Mouse (Mus musculus): ENCODE data around the gene Fyb2. TPM values are rescaled to one million over a fixed set of nuclear protein-coding genes. Genes with fewer than 3 reads are reported as not detected.
"Not testable (repeated sequence)": the region's sequence is repeated elsewhere in the genome, so short reads cannot be mapped to it uniquely, and the experiment has no call there.

Gene Fyb2
- total and polyA plus RNA-seq, 3 experiments = 0.11 TPM; not detected in 2

- H3K27me3 ChIP-seq (ENCODE audit: insufficient read depth, low read length) = no peaks in the 10 kb centered on the region
- ATAC-seq (ENCODE audit: extremely low read depth, insufficient number of reproducible peaks, low FRiP score, poor library complexity, severe bottlenecking) = no peak
- no peaks in the 10 kb centered on the region for H3K36me3 ChIP-seq (replicated peaks)
- H3K4me3 ChIP-seq (ENCODE audit: low read depth, low read length) = no peak overlapping the region
- DNase-seq (ENCODE audit: low spot score) = no peak
- H3K9me3 ChIP-seq (replicated peaks) = peaks cover 46% of the 10 kb centered on the region
- no peaks in the 10 kb centered on the region for H3K4me1 ChIP-seq (ENCODE audit: insufficient read depth, low read depth, low read length)
- no peak for TF ChIP-seq TAL1 (conservative IDR thresholded peaks at IDR 0.05; ENCODE audit: low read depth, low read length)
- TF ChIP-seq GATA2 (IDR thresholded peaks at IDR 0.05; ENCODE audit: borderline replicate concordance, low read depth, low read length) = no peak
- TF ChIP-seq CTCF (IDR thresholded peaks at IDR 0.05; ENCODE audit: low read depth, low read length) = no peak
- no peak for TF ChIP-seq GATA1 (IDR thresholded peaks at IDR 0.05; ENCODE audit: borderline replicate concordance, low read length)
- no peak for TF ChIP-seq POLR2AphosphoS5 (IDR thresholded peaks at IDR 0.05; ENCODE audit: insufficient replicate concordance, low read depth, low read length)
These were observed 77.4 kb downstream of the Fyb2 start for GRCm38 (mm10) chr4:104990686-104991085.

GRCm38 (mm10) chr4:104992271-104992670, 79.0 kb downstream of the Fyb2 start:
- TF ChIP-seq TAL1 (conservative IDR thresholded peaks at IDR 0.05; ENCODE audit: low read depth, low read length) = no peak
- no peaks in the 10 kb centered on the region for H3K4me1 ChIP-seq (ENCODE audit: insufficient read depth, low read depth, low read length)
- no peaks in the 10 kb centered on the region for H3K27me3 ChIP-seq (ENCODE audit: insufficient read depth, low read length)
- H3K36me3 ChIP-seq (replicated peaks) = no peaks in the 10 kb centered on the region
- ATAC-seq (ENCODE audit: extremely low read depth, insufficient number of reproducible peaks, low FRiP score, poor library complexity, severe bottlenecking) = no peak
- H3K9me3 ChIP-seq (replicated peaks) = peaks cover 50% of the 10 kb centered on the region
- no peak overlapping the region for H3K4me3 ChIP-seq (ENCODE audit: low read depth, low read length)
- DNase-seq (ENCODE audit: low spot score) = no peak

- Histone ChIP-seq H3K36me3 (replicated peaks) (no peaks in the 10 kb centered on the region), H3K9me3 (replicated peaks) (peaks cover 52% of the 10 kb centered on the region), H3K27me3 (ENCODE audit: insufficient read depth, low read length) (no peaks in the 10 kb centered on the region), H3K4me3 (ENCODE audit: low read depth, low read length) (no peak overlapping the region), H3K4me1 (ENCODE audit: insufficient read depth, low read depth, low read length) (no peaks in the 10 kb centered on the region)
- no peak for TF ChIP-seq TAL1 (conservative IDR thresholded peaks at IDR 0.05; ENCODE audit: low read depth, low read length)
- no peak for TF ChIP-seq GATA2 (IDR thresholded peaks at IDR 0.05; ENCODE audit: borderline replicate concordance, low read depth, low read length)
- TF ChIP-seq GATA1 (IDR thresholded peaks at IDR 0.05; ENCODE audit: borderline replicate concordance, low read length) = no peak
- no peak for DNase-seq (ENCODE audit: low spot score)
- ATAC-seq (ENCODE audit: extremely low read depth, insufficient number of reproducible peaks, low FRiP score, poor library complexity, severe bottlenecking) = no peak
These were observed 80.1 kb downstream of the Fyb2 start for GRCm38 (mm10) chr4:104993140-104993874.

GRCm38 (mm10) chr4:104999702-105000101, 86.4 kb downstream of the Fyb2 start:
- no peak for TF ChIP-seq TAL1 (conservative IDR thresholded peaks at IDR 0.05; ENCODE audit: low read depth, low read length)
- no peak for TF ChIP-seq GATA2 (IDR thresholded peaks at IDR 0.05; ENCODE audit: borderline replicate concordance, low read depth, low read length)
- TF ChIP-seq CTCF (IDR thresholded peaks at IDR 0.05; ENCODE audit: low read depth, low read length) = no peak
- no peak for TF ChIP-seq GATA1 (IDR thresholded peaks at IDR 0.05; ENCODE audit: borderline replicate concordance, low read length)
- H3K4me3 ChIP-seq (ENCODE audit: low read depth, low read length) = no peak overlapping the region
- H3K9me3 ChIP-seq (replicated peaks) = peaks cover 36% of the 10 kb centered on the region
- H3K4me1 ChIP-seq (ENCODE audit: insufficient read depth, low read depth, low read length) = no peaks in the 10 kb centered on the region
- H3K36me3 ChIP-seq (replicated peaks) = no peaks in the 10 kb centered on the region
- DNase-seq (ENCODE audit: low spot score) (no peak), ATAC-seq (ENCODE audit: extremely low read depth, insufficient number of reproducible peaks, low FRiP score, poor library complexity, severe bottlenecking) (no peak)
- H3K27me3 ChIP-seq (ENCODE audit: insufficient read depth, low read length) = no peaks in the 10 kb centered on the region

DNA sequence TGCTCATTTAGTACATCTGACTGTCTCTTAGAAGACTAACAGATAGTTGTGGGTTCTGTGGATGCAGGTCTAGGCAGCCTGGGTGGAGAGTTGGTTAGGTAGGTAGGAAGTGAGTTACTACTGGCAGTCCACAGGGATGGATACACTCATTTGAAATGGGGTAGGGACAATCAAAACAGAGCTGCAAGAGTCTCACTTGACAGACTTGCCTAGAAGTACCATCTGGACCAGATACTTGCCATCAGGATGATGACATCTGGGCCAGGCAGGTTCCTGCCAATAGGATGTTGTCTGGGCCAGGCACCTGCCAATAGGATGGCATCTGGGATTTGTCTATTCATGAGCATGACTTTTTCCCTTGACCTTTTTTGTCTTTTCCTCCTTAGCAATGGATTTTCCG, 88.5 kb downstream of the Fyb2 start:
- TF ChIP-seq POLR2AphosphoS5 (IDR thresholded peaks at IDR 0.05; ENCODE audit: insufficient replicate concordance, low read depth, low read length) (no peak), GATA2 (IDR thresholded peaks at IDR 0.05; ENCODE audit: borderline replicate concordance, low read depth, low read length) (no peak), GATA1 (IDR thresholded peaks at IDR 0.05; ENCODE audit: borderline replicate concordance, low read length) (no peak), TAL1 (conservative IDR thresholded peaks at IDR 0.05; ENCODE audit: low read depth, low read length) (no peak), CTCF (IDR thresholded peaks at IDR 0.05; ENCODE audit: low read depth, low read length) (no peak)
- DNase-seq (ENCODE audit: low spot score) = no peak
- Histone ChIP-seq H3K4me1 (ENCODE audit: insufficient read depth, low read depth, low read length) (no peaks in the 10 kb centered on the region), H3K27me3 (ENCODE audit: insufficient read depth, low read length) (no peaks in the 10 kb centered on the region), H3K9me3 (replicated peaks) (peaks cover 34% of the 10 kb centered on the region), H3K36me3 (replicated peaks) (no peaks in the 10 kb centered on the region), H3K4me3 (ENCODE audit: low read depth, low read length) (no peak overlapping the region)
- ATAC-seq (ENCODE audit: extremely low read depth, insufficient number of reproducible peaks, low FRiP score, poor library complexity, severe bottlenecking) = no peak

DNA sequence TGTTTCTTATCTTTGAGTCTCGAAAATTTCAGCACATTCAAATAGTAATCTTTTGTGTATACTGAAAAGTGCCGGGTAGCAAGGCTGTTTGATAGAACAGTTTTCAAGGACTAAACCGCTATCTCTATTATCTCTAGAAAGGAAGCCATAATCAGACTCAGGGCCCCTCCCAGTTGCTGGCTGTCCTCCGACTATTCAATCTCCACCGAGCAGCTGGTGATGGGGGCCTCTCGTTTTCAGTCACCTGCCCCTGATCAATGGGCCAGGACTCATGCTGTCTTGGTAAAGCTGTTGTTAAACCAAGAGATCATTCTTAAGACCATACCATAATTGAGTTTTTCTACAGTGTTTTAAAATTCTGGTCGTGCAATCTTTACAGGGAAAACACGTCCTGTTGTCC, 90.9 kb downstream of the Fyb2 start:
- H3K4me1 ChIP-seq (ENCODE audit: insufficient read depth, low read depth, low read length) = no peaks in the 10 kb centered on the region
- H3K9me3 ChIP-seq (replicated peaks) = peaks cover 24% of the 10 kb centered on the region
- H3K36me3 ChIP-seq (replicated peaks) = no peaks in the 10 kb centered on the region
- no peak overlapping the region for H3K4me3 ChIP-seq (ENCODE audit: low read depth, low read length)
- no peaks in the 10 kb centered on the region for H3K27me3 ChIP-seq (ENCODE audit: insufficient read depth, low read length)
- TF ChIP-seq TAL1 (conservative IDR thresholded peaks at IDR 0.05; ENCODE audit: low read depth, low read length) (no peak), CTCF (IDR thresholded peaks at IDR 0.05; ENCODE audit: low read depth, low read length) (no peak), POLR2AphosphoS5 (IDR thresholded peaks at IDR 0.05; ENCODE audit: insufficient replicate concordance, low read depth, low read length) (no peak), GATA2 (IDR thresholded peaks at IDR 0.05; ENCODE audit: borderline replicate concordance, low read depth, low read length) (no peak), GATA1 (IDR thresholded peaks at IDR 0.05; ENCODE audit: borderline replicate concordance, low read length) (no peak)
- ATAC-seq (ENCODE audit: extremely low read depth, insufficient number of reproducible peaks, low FRiP score, poor library complexity, severe bottlenecking) (no peak), DNase-seq (ENCODE audit: low spot score) (no peak)

DNA sequence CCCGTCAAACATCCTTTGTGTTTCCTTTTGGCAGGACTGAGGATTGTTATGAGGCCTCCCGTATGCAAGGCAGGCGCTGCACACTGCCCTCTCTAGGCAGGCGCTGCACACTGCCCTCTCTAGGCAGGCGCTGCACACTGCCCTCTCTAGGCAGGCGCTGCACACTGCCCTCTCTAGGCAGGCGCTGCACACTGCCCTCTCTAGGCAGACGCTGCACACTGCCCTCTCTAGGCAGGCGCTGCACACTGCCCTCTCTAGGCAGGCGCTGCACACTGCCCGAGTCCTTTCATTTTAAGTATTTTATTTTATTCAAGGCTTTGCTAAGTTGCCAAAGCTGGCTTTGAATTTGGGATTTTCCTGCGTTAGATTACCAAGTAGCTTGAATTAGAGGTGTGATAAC, 91.4 kb downstream of the Fyb2 start:
- H3K36me3 ChIP-seq (replicated peaks); H3K4me3 ChIP-seq (ENCODE audit: low read depth, low read length); H3K27me3 ChIP-seq (ENCODE audit: insufficient read depth, low read length); DNase-seq (ENCODE audit: low spot score); H3K4me1 ChIP-seq (ENCODE audit: insufficient read depth, low read depth, low read length); ATAC-seq (ENCODE audit: extremely low read depth, insufficient number of reproducible peaks, low FRiP score, poor library complexity, severe bottlenecking): not testable (repeated sequence)
- H3K9me3 ChIP-seq (replicated peaks) = peaks cover 27% of the 10 kb centered on the region
